Mouse (Mus musculus) liver, embryonic 14.5 days (tissue): Measurements from ENCODE around the gene Nebl.

Experiments
- CTCF ChIP-seq: IDR thresholded peaks from 2 replicates; pipeline ENCODE4 v1.5.1; 2016; ENCODE audit warnings: antibody characterized with exemption, low read depth, control low read depth
- EP300 ChIP-seq: IDR thresholded peaks from 2 replicates; pipeline ENCODE4 v1.6.1; 2016; ENCODE audit warnings: antibody characterized with exemption, low read depth

GRCm38 (mm10) chr2:17382227-17382626, 349.0 kb downstream of the Nebl start:
- TF ChIP-seq CTCF (no peak), EP300 (no peak)
